26 mouse cellular contexts compared by ENCODE assay signal in genomic region chr2:73045505-73045904, GRCm38 (mm10). TPM values are rescaled to one million over a fixed set of nuclear protein-coding genes. Genes with fewer than 3 reads are reported as not detected.
DNase-seq lines count a peak whose midpoint lies in the region; ATAC-seq and TF ChIP-seq lines count a peak whose summit lies in the region.
"Had no signal": no experiment of that assay in that cellular context is flagged by ENCODE, and none has a peak within 500 bp of the region (broad histone marks: within the 10 kb centered on the region; RNA-seq: fewer than 3 reads in every experiment).

No protein-coding gene starts in this region.

- no peak overlapping the region for H3K4me2 ChIP-seq in heart, embryonic 16.5 days (ENCODE audit: low read depth, low read length)
- H3K4me2 ChIP-seq in CH12.LX (ENCODE audit: insufficient read depth, low read depth, poor library complexity, severe bottlenecking), result no peak overlapping the region
- H3K4me2 ChIP-seq: embryonic facial prominence, embryonic 12.5 days; forebrain, embryonic 13.5 days; forebrain, embryonic 15.5 days had no signal

- 0 out of 2 replicates have a peak overlapping the region, but pooled peaks have one; percentile 27 for H3K27ac ChIP-seq in heart, embryonic 16.5 days (ENCODE audit: low read length)
- H3K27ac ChIP-seq in CH12.LX (ENCODE audit: insufficient read depth, low read depth), result no peak overlapping the region
- H3K27ac ChIP-seq: forebrain, embryonic 13.5 days; forebrain, embryonic 15.5 days had no signal

- peak; percentile 78 for DNase-seq in heart, adult 11 months
- DNase-seq in heart, postnatal 14 days, result no peak
- DNase-seq in heart, adult 18-20 months, result no peak
- no peak for DNase-seq in CH12.LX (ENCODE audit: extremely low read depth)
- DNase-seq in left cerebral cortex, postnatal 10 days (ENCODE audit: extremely low spot score in 1 of 2, low spot score in 2 of 2), result no peak
- DNase-seq: adrenal gland, adult 8-10 months; adrenal gland, postnatal 14 days; adrenal gland, postnatal 36 days; cerebellum, adult 11-12 months; cerebellum, adult 2 months; cerebellum, adult 9-10 months; cerebellum, postnatal 10 days; cerebellum, postnatal 25 days had no signal

- no peak for TF ChIP-seq EP300 in CH12.LX (IDR thresholded peaks at IDR 0.05; ENCODE audit: low read length)

- H3K79me2 ChIP-seq in CH12.LX (replicated peaks; ENCODE audit: control insufficient read depth, extremely low read depth, insufficient read depth, poor library complexity, severe bottlenecking), result no peaks in the 10 kb centered on the region

- TF ChIP-seq RAD21 in CH12.LX (IDR thresholded peaks at IDR 0.05; ENCODE audit: low read depth, low read length), result no peak

- H3K4me1 ChIP-seq in heart, embryonic 16.5 days (ENCODE audit: control insufficient read depth, insufficient read depth, low read length), result peaks cover 28% of the 10 kb centered on the region
- H3K4me1 ChIP-seq in CH12.LX (ENCODE audit: control insufficient read depth in 1 of 2, insufficient read depth in 2 of 2), result peaks cover 4 to 38% of the 10 kb centered on the region in 2 experiments

- H3K27me3 ChIP-seq in heart, embryonic 16.5 days (ENCODE audit: control insufficient read depth, insufficient read depth, low read length), result no peaks in the 10 kb centered on the region
- no peaks in the 10 kb centered on the region for H3K27me3 ChIP-seq in CH12.LX (replicated peaks)
- H3K27me3 ChIP-seq: embryonic facial prominence, embryonic 12.5 days; forebrain, embryonic 15.5 days; Patski had no signal

- no peaks in the 10 kb centered on the region for H3K9me3 ChIP-seq in heart, embryonic 16.5 days (replicated peaks; ENCODE audit: control insufficient read depth, low read length)
- no peaks in the 10 kb centered on the region for H3K9me3 ChIP-seq in CH12.LX (replicated peaks; ENCODE audit: low read length)
- H3K9me3 ChIP-seq: embryonic facial prominence, embryonic 10.5 days; embryonic facial prominence, embryonic 12.5 days; forebrain, embryonic 13.5 days; forebrain, embryonic 15.5 days; G1E had no signal

- no peak for TF ChIP-seq POLR2A in CH12.LX (IDR thresholded peaks at IDR 0.05; ENCODE audit: low read depth, low read length)

- no peak overlapping the region for H3K9ac ChIP-seq in heart, embryonic 16.5 days (ENCODE audit: low read length)
- H3K9ac ChIP-seq in CH12.LX (ENCODE audit: insufficient read depth, low read depth), result no peak overlapping the region
- H3K9ac ChIP-seq: embryonic facial prominence, embryonic 12.5 days; forebrain, embryonic 13.5 days; forebrain, embryonic 15.5 days had no signal

- ATAC-seq in heart, embryonic 16.5 days (replicated peaks; ENCODE audit: extremely low read depth, insufficient read depth, low FRiP score), result no peak
- ATAC-seq: activated CD4-positive, CD25-positive, alpha-beta regulatory T cell, adult 4 months; forebrain, embryonic 13.5 days; forebrain, embryonic 15.5 days; Patski had no signal

- 45% methylated on average over 5 of the region's 5 CpGs for WGBS in heart, embryonic 16.5 days

- TF ChIP-seq CTCF in CH12.LX (conservative IDR thresholded peaks at IDR 0.05 in 1 of 2, IDR thresholded peaks at IDR 0.05 in 1 of 2; ENCODE audit: low read depth in 2 of 2, low read length in 2 of 2), result no peak

- in situ Hi-C loops in CH12.LX (cut with MboI; ENCODE audit: low pct_ligation_motif_present, low pct_unique_long_range_greater_than_20kb, low sequenced_read_pairs), result no loop called here

- dilution Hi-C loops in CH12.LX (cut with MboI; ENCODE audit: extremely low pct_ligation_motif_present, extremely low pct_unique_long_range_greater_than_20kb, low sequenced_read_pairs), result no loop called here

- intact Hi-C loops in heart, postnatal 14 days (cut with DNase I), result loop anchor here (2.0 kb wide), 1 partner anchor 41 kb away; no protein-coding TSS in a partner anchor
- intact Hi-C loops in left cerebral cortex, postnatal 10 days (cut with DNase I), result no loop called here

- no peaks in the 10 kb centered on the region for H3K36me3 ChIP-seq in heart, embryonic 16.5 days (ENCODE audit: control insufficient read depth, insufficient read depth)
- H3K36me3 ChIP-seq in CH12.LX (replicated peaks in 1 of 2; ENCODE audit: control insufficient read depth in 1 of 2, insufficient read depth in 1 of 2, low read length in 1 of 2), result no peaks in the 10 kb centered on the region
- H3K36me3 ChIP-seq: embryonic facial prominence, embryonic 10.5 days; embryonic facial prominence, embryonic 12.5 days; forebrain, embryonic 15.5 days; G1E had no signal

- no peak overlapping the region for H3K4me3 ChIP-seq in heart, embryonic 16.5 days (ENCODE audit: low read length)
- no peak overlapping the region for H3K4me3 ChIP-seq in CH12.LX (replicated peaks in 1 of 3; ENCODE audit: low read depth in 2 of 3, low read length in 2 of 3, poor library complexity in 1 of 3)
- H3K4me3 ChIP-seq: embryonic facial prominence, embryonic 10.5 days; embryonic facial prominence, embryonic 12.5 days; forebrain, embryonic 13.5 days; forebrain, embryonic 15.5 days had no signal

TF ChIP-seq in CH12.LX, 34 proteins besides CTCF, POLR2A, EP300 and RAD21:
- peak; percentile 51; the same call in 1 of the 2 replicates for TF ChIP-seq BHLHE40 (IDR thresholded peaks at IDR 0.05; ENCODE audit: low read depth, low read length)
- no peak for TF ChIP-seq ELF1 (IDR thresholded peaks at IDR 0.05; ENCODE audit: low read depth, low read length)
- no peak for TF ChIP-seq USF1 (IDR thresholded peaks at IDR 0.05; ENCODE audit: low read depth, low read length)
- TF ChIP-seq USF2 (conservative IDR thresholded peaks at IDR 0.05; ENCODE audit: low read depth, low read length), result no peak
- no peak for TF ChIP-seq MEF2A (IDR thresholded peaks at IDR 0.05; ENCODE audit: borderline replicate concordance, low read depth, low read length)
- TF ChIP-seq RCOR1 (conservative IDR thresholded peaks at IDR 0.05; ENCODE audit: low read depth, low read length), result no peak
- TF ChIP-seq NRF1 (IDR thresholded peaks at IDR 0.05; ENCODE audit: low read depth, low read length), result no peak

RNA-seq across cellular contexts. Expression of gene Gm11084, which starts 59.0 kb away (rescaled TPM):
- not detected for total RNA-seq in heart, postnatal 14 days (2021)
- polyA plus RNA-seq in heart, embryonic 16.5 days (2015; fragmentation: Nextera tagmentation; extraction: Ambion mirVana), result not detected in 2 replicates
- total RNA-seq in heart, adult 18-20 months (2021), result not detected
- total RNA-seq in CH12.LX (2012; rRNA removed) (not detected in 2 replicates), CH12.LX (2014; rRNA removed) (not detected in 2 replicates)
- not detected in 2 replicates for polyA plus RNA-seq in CH12.LX (2012; ENCODE audit: insufficient read length, low read depth)
- total RNA-seq in left cerebral cortex, postnatal 10 days (2021), result not detected
- total RNA-seq: adrenal gland, adult 18-20 months; adrenal gland, adult 8-10 months; adrenal gland, postnatal 14 days; adrenal gland, postnatal 36 days; G1E had no signal
- polyA plus RNA-seq: activated CD4-positive, CD25-positive, alpha-beta regulatory T cell, adult 4 months; C2C12; cerebellum, adult 2 months; cortical plate, adult 2 months; embryonic facial prominence, embryonic 10.5 days; embryonic facial prominence, embryonic 12.5 days; embryonic facial prominence, embryonic 14.5 days; forebrain, embryonic 11.5 days; forebrain, embryonic 13.5 days; forebrain, embryonic 15.5 days; G1E; Patski had no signal
